Mouse (Mus musculus) kidney, adult 2 months (tissue): Measurements from ENCODE around the gene Tctex1d1.

ENCODE experiments used
- CTCF ChIP-seq: fragments of 200-500 bp; conservative IDR thresholded peaks from 2 replicates; pipeline ENCODE4 v1.5.1; 2011; ENCODE audit warnings: low read depth, mild to moderate bottlenecking, control low read depth, low read length, moderate library complexity, mixed read lengths; ENCODE audit not compliant: insufficient read depth, insufficient read length
- POLR2A ChIP-seq: fragments of 200-500 bp; IDR thresholded peaks from one replicate; pipeline ENCODE4 v1.6.1; 2011; ENCODE audit warnings: low read depth, low read length, control low read depth

- TF ChIP-seq POLR2A (no peak), CTCF (no peak)
Measured at GRCm38 (mm10) chr4:103010734-103011133, 32.3 kb downstream of the Tctex1d1 start.
